Mouse (Mus musculus) A20 (cell line): ENCODE data around the gene Mfsd5.

Source experiments
- DNase-seq: peaks from one replicate; pipeline ENCODE4 v3.0.0-alpha.2; 2011; ENCODE audit warnings: low read depth, low spot score

Mfsd5 gene

DNA sequence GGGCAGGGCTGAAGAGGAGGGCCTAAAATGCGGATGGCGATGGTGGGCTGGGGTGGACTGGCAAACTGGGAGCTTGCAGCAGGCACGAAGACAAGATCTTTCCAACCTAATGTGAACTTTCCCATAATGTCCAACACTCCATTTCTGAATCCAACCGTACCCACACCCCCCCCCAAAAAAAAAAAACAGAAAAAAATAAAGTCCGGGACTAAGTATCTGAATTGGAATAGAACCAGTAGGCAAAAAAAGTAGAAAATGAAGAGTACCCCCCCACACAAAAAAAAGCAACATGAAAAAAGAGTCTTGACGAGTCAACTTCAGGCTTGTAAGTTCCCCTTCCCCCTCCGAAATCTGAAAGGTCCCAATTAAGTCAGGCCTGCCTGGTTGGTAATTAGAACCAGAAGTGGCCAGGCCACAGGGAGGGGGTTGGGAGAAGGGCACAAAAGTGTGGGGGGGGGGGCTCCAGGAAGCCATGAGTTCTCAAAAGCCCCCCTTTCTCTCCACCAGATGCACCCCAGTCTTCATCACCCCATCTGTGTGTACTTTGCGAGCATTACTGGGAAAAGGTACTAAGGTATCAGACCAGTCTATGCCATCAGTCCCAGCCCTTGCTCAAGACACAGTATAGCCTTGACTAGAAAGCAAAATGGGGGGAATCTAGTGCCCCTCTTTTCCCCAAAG, 31.0 kb upstream of the Mfsd5 start:
- no peak for DNase-seq

DNA sequence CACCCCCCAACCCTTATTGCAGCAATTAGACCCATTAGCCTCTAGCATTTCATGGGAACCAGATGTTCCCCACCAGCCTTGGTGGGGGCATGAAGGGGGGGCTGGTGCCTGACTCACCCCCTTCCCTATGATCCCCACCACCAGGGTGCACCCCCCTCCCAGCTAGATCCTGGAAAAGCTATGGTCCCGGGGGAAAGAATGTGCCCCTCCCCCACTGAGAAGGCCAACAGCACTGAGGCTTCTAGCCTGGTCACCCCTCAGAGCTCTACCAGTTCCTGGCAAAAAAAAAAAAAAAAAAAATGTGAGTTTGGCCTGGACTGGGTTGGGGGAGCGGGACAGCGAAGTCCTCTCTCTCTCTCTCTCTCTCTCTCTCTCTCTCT, 30.5 kb upstream of the Mfsd5 start:
- no peak for DNase-seq

DNA sequence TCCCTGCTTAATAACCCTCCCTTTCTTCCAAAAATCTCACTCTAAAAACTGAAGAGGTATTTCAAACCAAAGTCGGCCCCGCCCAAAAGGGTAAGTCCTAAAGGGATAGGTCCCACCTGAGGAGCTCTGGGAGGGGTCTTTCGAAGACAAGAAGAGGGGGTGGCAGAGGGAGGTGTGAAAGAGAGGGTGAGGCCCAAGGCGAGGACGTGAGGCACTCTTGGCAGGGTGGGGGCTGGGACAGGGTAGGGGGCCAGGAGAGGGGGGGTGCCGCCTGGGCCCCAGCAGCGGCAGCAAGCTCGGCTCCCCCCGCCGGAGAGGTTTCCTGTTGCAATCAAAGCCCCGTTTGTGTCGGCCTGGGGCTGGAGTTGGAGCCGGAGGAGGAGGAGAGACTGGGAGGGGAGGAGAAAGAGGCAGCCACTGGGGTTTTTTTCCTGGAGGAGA, 30.0 kb upstream of the Mfsd5 start:
- no peak for DNase-seq

DNA sequence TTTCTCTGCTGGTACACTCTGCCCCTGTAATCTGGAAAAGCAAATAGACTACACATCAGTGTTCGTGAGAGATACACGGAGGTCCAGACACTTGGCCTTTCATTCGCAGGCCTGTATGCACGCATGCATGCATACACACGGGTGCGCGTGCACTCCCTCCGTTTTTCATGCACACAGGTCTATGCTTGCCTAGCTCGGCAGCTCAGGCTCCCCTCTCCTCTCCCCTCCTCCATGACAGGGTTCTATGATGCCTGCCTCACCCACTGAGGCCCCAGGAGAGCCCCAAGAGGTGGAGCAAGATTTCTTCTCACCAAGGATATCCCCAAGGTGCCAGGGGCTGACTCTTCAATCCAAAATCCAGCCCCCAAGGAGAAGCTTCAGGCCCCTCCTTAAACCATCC, 29.3 kb upstream of the Mfsd5 start:
- DNase-seq, result no peak

DNA sequence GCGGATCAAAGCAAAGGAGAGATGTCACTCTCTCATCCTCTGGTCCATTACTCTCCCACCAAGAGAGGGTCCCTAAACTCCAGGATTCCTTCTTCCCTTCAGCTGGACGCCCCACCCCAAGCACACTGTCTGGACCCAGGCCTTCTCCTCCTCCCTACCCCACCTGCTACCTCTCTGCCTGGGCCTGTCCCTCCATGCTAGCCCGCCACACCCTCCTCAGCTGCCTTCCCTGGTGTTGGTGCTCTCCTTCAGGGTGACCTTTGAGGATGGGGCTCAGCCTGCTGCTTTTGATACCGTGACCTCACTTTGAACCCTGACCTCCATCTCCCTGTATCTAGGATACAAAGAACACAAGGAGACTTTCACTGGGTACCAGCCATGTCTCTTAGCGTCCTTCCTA, 28.7 kb upstream of the Mfsd5 start:
- DNase-seq, result no peak

DNA sequence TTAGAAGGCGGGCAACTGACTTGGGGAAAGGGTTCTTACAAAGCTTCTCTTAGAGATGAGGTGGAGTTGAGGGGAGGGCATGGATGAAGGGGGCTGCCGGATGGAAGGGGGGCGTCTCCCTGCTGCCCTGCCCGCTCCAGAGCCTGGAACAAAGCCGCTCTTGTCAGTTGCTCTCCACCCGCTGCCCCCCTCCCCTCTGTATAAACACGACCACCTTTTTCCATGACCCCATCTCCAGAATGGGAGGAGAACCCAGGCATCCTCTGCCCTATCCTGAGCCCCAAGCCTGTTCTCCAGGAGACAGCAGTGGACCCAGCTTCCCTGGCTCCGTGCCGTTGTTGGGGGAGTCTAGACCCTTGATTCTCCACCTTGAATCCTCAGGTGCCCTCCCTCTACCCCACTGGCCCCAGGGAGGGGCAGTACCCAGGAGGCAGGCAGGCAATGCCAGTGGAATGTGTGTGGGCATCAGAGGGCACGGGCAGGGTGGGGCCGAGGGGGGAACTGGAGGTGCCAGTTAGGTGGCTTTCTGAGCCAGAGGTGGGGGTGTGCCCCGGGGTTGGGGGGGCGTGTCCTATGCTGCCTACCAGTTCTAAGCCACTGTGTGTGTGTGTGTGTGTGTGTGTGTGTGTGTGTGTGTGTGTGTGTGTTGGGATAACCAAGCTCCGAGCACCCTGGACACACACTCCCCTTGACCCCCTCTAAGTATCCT, 23.6 kb upstream of the Mfsd5 start:
- DNase-seq, result no peak

DNA sequence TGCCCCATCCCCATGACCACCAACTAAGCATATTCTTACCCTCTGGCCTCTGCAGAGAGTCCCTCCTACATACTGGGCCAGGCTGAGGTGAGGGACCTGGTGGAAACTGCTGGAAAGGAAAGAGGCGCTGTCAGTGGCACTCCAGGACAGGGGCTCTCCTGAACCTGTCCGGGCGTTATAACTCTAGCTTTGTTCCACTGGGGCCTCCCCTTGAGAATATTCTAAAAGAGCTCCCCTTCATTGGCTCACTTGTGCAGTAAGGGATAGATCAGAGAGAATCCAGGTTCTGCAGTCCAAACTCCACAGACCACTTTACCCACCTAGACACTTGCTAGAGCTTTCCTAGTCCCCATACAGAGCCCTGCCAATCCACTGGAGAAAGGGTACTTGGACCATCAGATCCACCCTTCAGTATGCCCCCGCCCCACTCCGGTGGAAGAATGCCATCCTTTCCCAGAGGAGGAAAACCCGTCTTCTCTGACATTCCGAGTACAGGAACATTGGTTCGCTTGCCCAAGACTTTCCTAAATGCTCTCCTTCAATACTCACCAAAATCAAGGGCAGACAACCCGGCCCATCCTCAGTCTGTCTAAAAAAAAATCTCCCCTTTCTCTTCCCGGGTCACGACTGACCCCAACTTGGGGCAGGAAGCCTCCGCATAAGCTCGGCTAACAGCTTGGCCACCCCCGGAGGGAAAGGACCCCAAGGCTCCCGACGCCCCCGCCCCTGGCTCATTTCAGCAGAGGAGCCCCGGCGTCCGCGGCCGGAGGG, 22.6 kb upstream of the Mfsd5 start:
- no peak for DNase-seq

DNA sequence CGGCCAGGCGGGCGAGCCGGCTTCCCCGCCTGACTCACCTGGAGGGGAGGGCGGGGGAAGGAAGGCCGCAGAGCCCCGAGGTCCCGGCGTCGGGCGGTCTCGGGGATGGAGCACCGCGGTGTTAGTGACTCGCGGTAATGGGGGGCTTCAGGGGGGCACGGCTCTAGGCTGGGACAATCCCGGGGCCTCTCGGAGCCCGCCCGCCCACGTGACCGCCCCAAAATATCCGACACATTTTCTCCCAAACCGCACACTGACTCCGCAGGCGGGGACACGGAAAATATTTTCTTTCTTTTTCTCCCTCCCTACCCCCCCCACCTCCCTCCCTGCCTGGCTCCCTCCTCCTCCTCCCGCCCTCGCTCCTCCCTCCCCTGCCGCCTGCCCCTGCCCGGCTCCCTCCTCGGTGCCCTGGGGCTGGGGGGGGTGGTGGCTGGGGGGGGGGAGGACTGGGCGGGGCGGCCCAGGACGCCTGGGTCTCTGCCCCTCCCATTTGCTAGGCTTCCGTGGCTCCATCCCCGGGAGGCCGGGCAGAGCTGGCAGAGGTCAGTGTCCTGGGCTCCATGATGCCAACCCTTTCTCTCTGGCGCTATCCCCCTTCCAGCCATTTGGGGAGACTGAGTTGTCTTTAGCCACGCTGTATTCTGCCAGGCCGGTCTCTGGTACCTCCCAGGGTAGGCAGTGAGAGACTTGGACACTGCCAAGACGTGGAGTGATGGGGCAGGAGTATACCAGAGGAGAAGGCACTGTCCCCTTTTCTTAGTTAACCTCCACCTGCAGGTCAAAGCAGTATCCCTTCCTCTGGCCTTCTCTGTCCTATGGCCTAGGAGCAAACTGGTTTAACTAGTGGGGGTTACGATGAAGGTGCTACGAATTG, 21.8 kb upstream of the Mfsd5 start, which contains the start of gene Rarg:
TSS of gene Rarg (minus strand) at position 316 of the 874 bp plus-strand sequence.
- peak; percentile 31 for DNase-seq

DNA sequence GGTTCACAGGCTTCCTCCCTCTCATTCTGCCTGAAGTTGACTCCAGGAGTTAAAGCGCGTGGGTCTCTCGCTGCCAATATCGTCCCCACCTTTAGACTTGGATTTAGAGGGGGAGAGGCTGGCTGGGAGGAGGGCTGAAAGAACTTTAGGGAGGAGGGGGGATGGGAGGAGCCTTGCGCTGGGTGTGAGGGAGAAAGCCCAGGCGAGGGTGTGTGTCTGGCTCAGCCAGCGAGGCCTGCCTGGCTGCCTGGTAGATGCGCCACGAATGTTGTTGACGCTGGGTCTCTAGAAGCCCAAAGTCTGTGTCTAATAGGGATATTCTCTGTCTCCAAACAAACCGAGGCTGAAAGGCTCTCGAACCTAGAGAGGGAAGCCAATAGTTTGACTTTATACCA, 21.2 kb upstream of the Mfsd5 start:
- DNase-seq, result no peak

DNA sequence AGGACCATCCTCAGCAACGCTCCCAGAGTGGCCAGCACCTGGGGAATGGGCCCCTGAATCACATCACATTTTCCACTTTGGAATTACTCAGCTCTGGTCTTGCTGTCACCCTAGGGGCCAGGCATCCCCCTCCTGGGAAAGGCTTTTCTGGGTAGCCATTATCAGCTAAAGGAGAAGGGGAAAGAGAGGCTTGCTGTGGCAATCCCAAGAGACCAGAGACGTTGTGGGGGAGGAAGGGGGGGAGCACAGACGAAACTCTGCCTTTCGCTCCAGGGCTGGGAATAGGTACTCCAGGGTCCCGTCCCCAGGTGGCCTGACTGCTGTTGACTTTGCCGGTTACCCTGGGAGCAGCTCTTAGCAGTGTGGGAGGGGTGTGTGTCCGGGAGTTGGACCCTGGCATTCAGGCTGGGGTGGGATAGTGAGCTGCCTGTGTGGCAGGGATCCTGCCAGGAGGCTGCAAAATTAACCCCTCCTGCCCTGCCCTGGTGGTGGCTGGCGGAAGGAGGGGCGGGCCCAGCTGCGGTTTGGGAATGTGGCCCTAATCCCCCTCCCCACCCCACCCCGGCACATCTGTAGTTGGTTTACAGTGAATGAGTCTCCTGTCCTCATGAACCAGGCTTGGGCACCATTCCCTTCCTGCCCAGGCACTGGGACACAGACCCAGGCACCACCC, 20.5 kb upstream of the Mfsd5 start:
- DNase-seq, result no peak

DNA sequence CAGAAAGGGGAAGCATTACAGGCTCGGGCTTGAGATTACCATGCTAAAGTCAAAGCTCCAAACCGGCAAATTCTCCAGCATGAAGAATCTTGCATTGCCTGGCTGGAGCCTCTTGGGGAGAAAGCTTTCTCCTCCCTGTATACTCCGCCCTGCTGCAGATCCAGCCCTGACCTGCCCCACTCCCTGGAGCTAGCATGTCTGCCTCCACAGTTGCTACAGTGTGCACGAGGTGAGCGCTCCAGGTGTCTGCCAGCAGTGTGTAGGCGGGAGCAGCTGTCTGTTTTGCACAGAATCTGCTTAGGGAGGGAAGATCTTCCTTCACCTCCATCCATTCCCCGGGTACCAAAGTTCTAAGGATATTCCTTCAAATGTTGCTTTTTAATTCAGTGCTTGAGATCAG, 16.7 kb upstream of the Mfsd5 start:
- DNase-seq, result peak; percentile 23

DNA sequence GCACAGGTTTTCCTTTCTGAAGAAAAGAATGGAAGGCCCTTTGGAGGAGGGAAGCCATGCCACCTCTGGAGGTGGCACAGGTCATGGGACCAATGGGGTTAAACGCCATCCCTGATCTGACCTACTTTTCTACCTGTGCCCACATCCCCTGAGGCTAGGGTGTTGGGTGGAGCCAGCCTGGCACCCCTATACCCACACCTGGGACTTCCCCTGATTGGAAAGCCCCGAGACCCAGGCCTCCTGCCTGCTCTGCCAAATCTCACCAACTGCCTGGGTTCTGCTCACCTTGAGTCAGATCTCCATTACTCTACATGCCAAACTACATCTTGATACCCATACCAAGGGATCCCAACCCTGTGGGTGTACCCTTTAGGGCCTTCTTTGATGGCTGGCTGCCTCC, 16.2 kb upstream of the Mfsd5 start:
- no peak for DNase-seq

DNA sequence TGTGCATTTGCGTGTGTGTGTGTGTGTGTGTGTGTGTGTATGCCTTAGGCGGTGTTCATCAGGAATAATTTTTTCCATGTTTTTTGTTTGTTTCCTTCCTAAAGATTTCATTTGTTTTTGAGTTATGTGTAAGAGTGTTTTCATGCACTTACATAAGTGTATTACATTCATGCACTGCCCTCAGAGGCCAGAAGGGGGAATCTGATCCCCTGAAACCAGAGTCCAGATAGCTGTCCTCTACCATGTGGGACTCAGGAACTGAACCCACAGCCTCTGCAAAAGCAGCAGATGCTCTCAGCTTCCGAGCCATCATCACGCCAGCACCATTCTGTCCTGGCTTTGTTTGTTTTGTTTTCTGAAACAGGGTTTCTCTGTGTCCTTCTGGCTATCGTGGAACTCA, 13.7 kb upstream of the Mfsd5 start:
- peak; percentile 20 for DNase-seq

DNA sequence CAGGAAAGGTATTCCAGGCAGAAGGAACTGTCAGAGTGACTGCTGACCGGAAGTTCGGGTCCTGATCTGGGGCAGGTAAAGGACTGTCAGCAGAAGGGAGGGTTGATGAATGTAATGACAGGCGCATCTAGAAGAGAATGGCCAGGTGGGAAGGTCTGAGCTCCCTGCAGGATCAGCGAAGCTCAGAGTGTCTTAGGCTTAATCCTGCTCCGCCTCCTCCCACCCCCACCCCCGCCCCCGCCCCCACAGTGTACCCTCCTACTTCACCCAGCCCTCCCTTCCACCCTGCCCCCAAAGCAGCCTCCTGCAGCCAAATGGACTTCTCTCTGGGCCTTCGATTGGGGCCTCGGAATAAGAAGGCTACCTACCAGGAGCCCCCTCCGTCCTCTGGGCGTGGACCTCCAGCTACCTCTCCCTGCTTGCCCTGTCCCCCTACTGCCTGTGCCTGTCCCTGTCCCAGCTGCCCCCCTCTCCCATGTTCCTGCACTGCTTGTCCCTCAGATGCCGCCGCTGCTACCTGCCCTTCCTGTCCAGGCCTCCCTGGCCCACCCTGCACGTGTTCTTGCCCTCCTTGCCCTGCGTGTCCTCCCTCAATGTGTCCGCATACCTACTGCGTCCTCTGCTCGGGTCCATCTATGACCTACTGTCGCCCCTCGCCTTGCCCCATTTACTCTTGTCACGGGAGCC, 8.8 kb upstream of the Mfsd5 start, which contains the start of gene Gm9918:
TSS of gene Gm9918 (plus strand) at position 290 of the 687 bp plus-strand sequence.
- no peak for DNase-seq

DNA sequence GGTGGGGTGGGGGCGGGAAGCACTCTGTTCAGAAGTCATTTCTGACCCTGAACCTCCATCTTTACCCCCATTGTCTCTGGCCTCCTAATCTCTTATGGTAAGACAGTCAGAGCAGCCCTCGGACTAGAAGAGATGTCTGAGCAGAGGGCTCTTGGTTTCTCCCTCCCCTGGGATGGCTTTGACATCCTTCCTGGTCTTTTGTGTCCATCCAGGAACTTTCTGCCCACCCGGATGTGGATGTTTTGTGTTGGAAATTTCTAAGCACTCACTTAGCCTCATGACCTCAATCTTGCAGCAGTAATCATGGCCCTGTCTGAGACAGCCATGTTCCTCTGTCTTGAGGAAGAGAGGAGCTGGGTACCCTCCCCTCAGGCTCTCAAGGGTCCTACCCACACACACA, 7.8 kb upstream of the Mfsd5 start:
- DNase-seq, result no peak

DNA sequence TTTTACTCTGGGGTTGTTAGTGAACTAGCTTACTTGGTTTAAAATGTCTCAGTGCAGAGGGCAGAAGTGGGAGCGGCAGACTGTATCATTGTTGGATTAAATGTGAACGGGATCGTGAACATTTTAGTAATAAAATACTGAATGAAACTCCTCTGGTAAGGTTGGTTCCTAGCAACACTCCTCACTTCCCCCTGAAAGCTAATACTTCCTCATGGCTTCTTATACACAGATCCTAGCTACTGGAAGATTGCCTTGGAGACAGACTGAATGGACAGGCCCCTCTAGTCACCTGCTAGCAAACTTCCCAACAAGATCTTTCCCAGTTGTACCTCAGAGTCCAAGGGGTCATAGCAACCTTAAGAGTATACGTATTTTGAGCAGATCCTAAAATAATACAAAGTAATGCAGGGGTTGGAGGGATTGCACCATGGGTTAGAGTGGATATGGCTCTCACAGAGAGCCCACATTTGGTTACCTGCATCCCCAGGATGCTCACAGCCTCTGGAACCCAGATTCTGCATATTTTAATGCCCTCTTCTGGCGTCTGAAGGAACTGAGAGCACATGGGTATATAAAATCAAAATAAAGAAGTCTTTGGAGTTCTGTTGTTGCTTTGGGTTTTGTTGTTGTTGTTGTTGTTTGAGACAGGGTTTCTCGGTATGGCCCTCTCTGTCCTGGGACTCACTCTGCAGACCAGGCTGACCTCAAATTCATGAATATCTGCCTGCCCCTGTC, 5.1 kb upstream of the Mfsd5 start:
- DNase-seq, result peak; percentile 42

DNA sequence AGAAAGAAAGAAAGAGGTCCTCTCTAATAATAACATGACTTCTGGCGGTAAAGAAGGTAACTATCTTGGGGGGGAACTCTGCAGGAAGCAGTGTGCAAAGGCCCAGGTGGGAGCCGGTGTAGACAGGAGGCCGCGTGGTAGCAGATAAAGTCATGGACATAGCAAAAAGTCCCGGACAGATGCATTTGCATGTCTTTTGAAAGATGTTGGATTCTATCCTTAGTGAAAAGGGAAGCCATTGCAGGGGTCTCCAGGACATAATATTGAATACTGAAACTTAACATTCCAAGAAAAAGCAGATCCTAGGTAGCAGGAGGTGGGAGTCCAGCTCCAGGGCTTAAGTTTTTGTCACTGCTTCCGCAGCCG, 545 bp upstream of the Mfsd5 start:
- peak; percentile 69 for DNase-seq

DNA sequence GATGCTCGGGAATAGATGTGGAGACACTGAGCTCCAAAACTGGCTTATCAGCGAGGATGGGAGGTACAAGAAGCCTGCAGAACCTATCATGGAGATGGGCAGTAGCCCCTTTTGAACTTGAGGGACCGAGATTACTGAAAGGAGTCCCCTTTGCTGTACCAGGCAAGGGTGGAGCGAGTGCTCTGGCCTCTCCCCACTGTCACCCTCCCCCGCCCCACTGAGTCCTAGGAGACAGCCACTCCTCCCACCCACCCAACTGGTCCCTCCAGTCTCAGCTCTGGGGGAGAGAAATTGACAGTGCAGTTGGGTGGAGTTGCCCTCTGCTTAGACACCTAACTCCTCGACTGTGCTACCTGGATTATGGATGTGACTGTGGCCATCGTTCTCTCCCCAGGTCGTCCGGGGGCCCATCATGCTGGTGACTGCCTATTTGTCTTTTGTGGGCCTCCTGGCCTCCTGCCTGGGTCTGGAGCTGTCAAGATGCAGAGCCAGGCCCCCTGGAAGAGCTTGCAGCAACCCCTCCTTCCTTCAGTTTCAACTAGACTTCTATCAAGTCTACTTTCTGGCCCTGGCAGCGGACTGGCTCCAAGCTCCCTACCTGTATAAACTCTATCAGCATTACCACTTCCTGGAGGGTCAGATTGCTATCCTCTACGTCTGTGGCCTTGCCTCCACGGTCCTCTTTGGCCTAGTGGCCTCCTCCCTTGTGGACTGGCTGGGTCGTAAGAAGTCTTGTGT, 698 bp downstream of the Mfsd5 start:
- DNase-seq, result no peak

DNA sequence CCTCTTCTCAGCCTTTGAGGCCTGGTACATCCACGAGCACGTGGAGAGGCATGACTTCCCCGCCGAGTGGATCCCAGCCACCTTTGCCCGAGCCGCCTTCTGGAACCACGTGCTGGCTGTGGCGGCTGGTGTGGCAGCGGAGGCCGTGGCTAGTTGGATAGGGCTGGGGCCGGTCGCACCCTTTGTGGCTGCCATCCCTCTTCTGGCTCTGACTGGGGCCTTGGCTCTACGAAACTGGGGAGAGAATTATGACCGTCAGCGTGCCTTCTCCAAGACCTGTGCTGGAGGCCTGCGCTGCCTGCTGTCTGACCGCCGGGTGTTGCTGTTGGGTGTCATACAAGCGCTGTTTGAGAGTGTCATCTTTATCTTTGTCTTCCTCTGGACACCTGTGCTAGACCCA, 1.4 kb downstream of the Mfsd5 start:
- no peak for DNase-seq
